Mouse (Mus musculus): ENCODE results near the gene Flvcr2.

GRCm38 (mm10) chr12:85710695-85711094 lies 35.6 kb upstream of the Flvcr2 start:
- TF ChIP-seq CTCF (IDR thresholded peaks at IDR 0.05; ENCODE audit: borderline replicate concordance, control insufficient read depth, extremely low read depth, insufficient read depth, low read length, poor library complexity) (no peak), POLR2A (IDR thresholded peaks at IDR 0.05; ENCODE audit: control insufficient read depth, extremely low read depth, insufficient read depth, low read length, poor library complexity) (no peak)

Measured in thymus, adult 2 months (tissue).